Mouse (Mus musculus) MEL (cell line): ENCODE data around the gene Cyb5r2. TPM values are rescaled to one million over a fixed set of nuclear protein-coding genes. Genes with fewer than 3 reads are reported as not detected.

Source experiments
- DNase-seq: peaks from one replicate; pipeline ENCODE4 v3.0.0; 2011; ENCODE audit warnings: low read depth, low spot score
- H3K27ac ChIP-seq: 2 replicates; pipeline ENCODE4 v1.5.1; 2012; ENCODE audit warnings: low read depth, mild to moderate bottlenecking, control low read depth, low read length, moderate library complexity; ENCODE audit not compliant: control insufficient read depth
- H3K27me3 ChIP-seq, 2 experiments: fragments of 150-350 bp in 1 of 2; sonication (generic) in 1 of 2; 2 replicates each; pipeline ENCODE4 v1.6.1; 2012; ENCODE audit warnings: low read length in 2 of 2, mild to moderate bottlenecking in 2 of 2, improper control_type of control experiment in 1 of 2, moderate library complexity in 1 of 2; ENCODE audit not compliant: insufficient read depth in 2 of 2, control insufficient read depth in 1 of 2
- H3K36me3 ChIP-seq, 2 experiments: 2 replicates each; pipeline ENCODE4 v1.6.1; 2012 to 2014; ENCODE audit warnings: low read length in 2 of 2, improper control_type of control experiment in 1 of 2, inconsistent platforms in 1 of 2, mild to moderate bottlenecking in 1 of 2; ENCODE audit not compliant: insufficient read depth in 2 of 2, control insufficient read depth in 1 of 2
- H3K4me1 ChIP-seq, 2 experiments: fragments of 150-350 bp in 1 of 2; sonication (generic) in 1 of 2; 2 replicates each; pipeline ENCODE4 v1.6.1; 2012; ENCODE audit warnings: low read length in 2 of 2, improper control_type of control experiment in 1 of 2, mild to moderate bottlenecking in 1 of 2; ENCODE audit not compliant: insufficient read depth in 2 of 2, control insufficient read depth in 1 of 2
- H3K4me3 ChIP-seq, 2 experiments: fragments of 150-350 bp in 1 of 2; sonication (generic) in 1 of 2; 2 replicates each; pipeline ENCODE4 v1.5.1; 2012; ENCODE audit warnings: low read depth in 2 of 2, low read length in 2 of 2, mild to moderate bottlenecking in 2 of 2, moderate library complexity in 2 of 2, control low read depth in 1 of 2, improper control_type of control experiment in 1 of 2; ENCODE audit not compliant: control insufficient read depth in 1 of 2, insufficient read depth in 1 of 2
- H3K79me2 ChIP-seq: 2 replicates; pipeline ENCODE4 v1.6.1; 2012; ENCODE audit warnings: mild to moderate bottlenecking, low read length, moderate library complexity; ENCODE audit not compliant: control insufficient read depth, poor library complexity, insufficient read depth
- H3K9ac ChIP-seq: 2 replicates; pipeline ENCODE4 v1.6.1; 2012; ENCODE audit warnings: low read depth, mild to moderate bottlenecking, control low read depth, low read length, moderate library complexity; ENCODE audit not compliant: control insufficient read depth, poor library complexity, severe bottlenecking
- H3K9me3 ChIP-seq: fragments of 150-350 bp; sonication (generic); replicated peaks from 2 replicates; pipeline ENCODE4 v1.6.1; 2012; ENCODE audit warnings: mild to moderate bottlenecking, low read length, improper control_type of control experiment, moderate library complexity; ENCODE audit not compliant: insufficient read depth
- E2F4 ChIP-seq: IDR thresholded peaks from 2 replicates; pipeline ENCODE4 v1.6.1; 2011; ENCODE audit warnings: low read depth, low read length, improper control_type of control experiment, borderline replicate concordance
- ELF1 ChIP-seq: IDR thresholded peaks from 2 replicates; pipeline ENCODE4 v1.6.1; 2014; ENCODE audit warnings: low read depth, mild to moderate bottlenecking, inconsistent platforms, low read length, improper control_type of control experiment, moderate library complexity
- GATA1 ChIP-seq: IDR thresholded peaks from 2 replicates; pipeline ENCODE4 v1.6.1; 2011; ENCODE audit warnings: low read depth, low read length, improper control_type of control experiment
- HCFC1 ChIP-seq: IDR thresholded peaks from 2 replicates; pipeline ENCODE4 v1.6.1; 2012; ENCODE audit warnings: low read depth, mild to moderate bottlenecking, inconsistent platforms, low read length, improper control_type of control experiment, moderate library complexity
- MAZ ChIP-seq: IDR thresholded peaks from 2 replicates; pipeline ENCODE4 v1.6.1; 2012; ENCODE audit warnings: low read depth, mild to moderate bottlenecking, inconsistent platforms, low read length, improper control_type of control experiment
- MEF2A ChIP-seq: IDR thresholded peaks from 2 replicates; pipeline ENCODE4 v1.6.1; 2014; ENCODE audit warnings: low read depth, mild to moderate bottlenecking, inconsistent platforms, low read length, improper control_type of control experiment; ENCODE audit not compliant: poor library complexity, insufficient replicate concordance, severe bottlenecking; ENCODE audit errors: extremely low read depth
- NELFE ChIP-seq: IDR thresholded peaks from 2 replicates; pipeline ENCODE4 v1.6.1; 2011; ENCODE audit warnings: low read depth, low read length, improper control_type of control experiment
- NRF1 ChIP-seq: IDR thresholded peaks from 2 replicates; pipeline ENCODE4 v1.6.1; 2014; ENCODE audit warnings: low read depth, mild to moderate bottlenecking, inconsistent platforms, low read length, improper control_type of control experiment, moderate library complexity; ENCODE audit not compliant: poor library complexity, insufficient read depth, severe bottlenecking
- RAD21 ChIP-seq: IDR thresholded peaks from 2 replicates; pipeline ENCODE4 v1.6.1; 2011; ENCODE audit warnings: mild to moderate bottlenecking, low read depth, low read length, improper control_type of control experiment
- RCOR1 ChIP-seq: IDR thresholded peaks from 2 replicates; pipeline ENCODE4 v1.6.1; 2012; ENCODE audit warnings: low read depth, mild to moderate bottlenecking, inconsistent platforms, low read length, improper control_type of control experiment
- TBP ChIP-seq: IDR thresholded peaks from 2 replicates; pipeline ENCODE4 v1.8.0; 2011; ENCODE audit warnings: low read depth, low read length, improper control_type of control experiment
- USF1 ChIP-seq: IDR thresholded peaks from 2 replicates; pipeline ENCODE4 v1.6.1; 2014; ENCODE audit warnings: low read depth, mild to moderate bottlenecking, inconsistent platforms, low read length, improper control_type of control experiment, moderate library complexity
- polyA plus RNA-seq, 2 experiments: library from polyadenylated mRNA; stranded (reverse) in 1 of 2; unstranded in 1 of 2; fragments of >175 nt in 1 of 2; fragments of >200 nt in 1 of 2; gene quantifications; 2 replicates each; pipeline versions ENCODE4 v1.2.1 to v1.2.4; 2012; ENCODE audit warnings: low replicate concordance in 2 of 2, low read depth in 1 of 2; ENCODE audit not compliant: insufficient read length in 2 of 2, insufficient read depth in 1 of 2, missing spikeins in 1 of 2
- total RNA-seq: library from RNA; depleted of rRNA; stranded (reverse); fragments of 300-350 nt; gene quantifications from 2 replicates; pipeline ENCODE4 v1.2.3, GENCODE M21; 2012

The Cyb5r2 gene
- total and polyA plus RNA-seq, 3 experiments: not detected

- H3K9me3 ChIP-seq: no peaks in the 10 kb centered on the region
- TF ChIP-seq MAZ: no peak
- TF ChIP-seq TBP: no peak
- no peak for TF ChIP-seq USF1
- TF ChIP-seq, all 39 proteins: peak for 0
- no peak overlapping the region for H3K27ac ChIP-seq
- no peak overlapping the region for H3K4me3 ChIP-seq
- DNase-seq: no peak
- H3K79me2 ChIP-seq: no peaks in the 10 kb centered on the region
- no peak overlapping the region for H3K9ac ChIP-seq
- no peaks in the 10 kb centered on the region for H3K36me3 ChIP-seq
- no peaks in the 10 kb centered on the region for H3K4me1 ChIP-seq
- no peaks in the 10 kb centered on the region for H3K27me3 ChIP-seq
Observed at GRCm38 (mm10) chr7:107744454-107744853, 13.4 kb downstream of the Cyb5r2 start.

GRCm38 (mm10) chr7:107742963-107743465 lies 14.8 kb downstream of the Cyb5r2 start:
- no peak for DNase-seq
- no peaks in the 10 kb centered on the region for H3K9me3 ChIP-seq
- no peaks in the 10 kb centered on the region for H3K4me1 ChIP-seq
- no peaks in the 10 kb centered on the region for H3K27me3 ChIP-seq
- no peaks in the 10 kb centered on the region for H3K79me2 ChIP-seq
- no peak overlapping the region for H3K27ac ChIP-seq
- no peak overlapping the region for H3K9ac ChIP-seq
- TF ChIP-seq HCFC1 (no peak), USF1 (no peak), ELF1 (no peak), RCOR1 (no peak), NELFE (no peak)
- H3K4me3 ChIP-seq: no peak overlapping the region
- no peaks in the 10 kb centered on the region for H3K36me3 ChIP-seq

- no peak for DNase-seq
- H3K79me2 ChIP-seq: no peaks in the 10 kb centered on the region
- no peak overlapping the region for H3K4me3 ChIP-seq
- H3K27me3 ChIP-seq: no peaks in the 10 kb centered on the region
- H3K9me3 ChIP-seq: no peaks in the 10 kb centered on the region
- H3K9ac ChIP-seq: no peak overlapping the region
- H3K36me3 ChIP-seq: no peaks in the 10 kb centered on the region
- H3K4me1 ChIP-seq: no peaks in the 10 kb centered on the region
- no peak for TF ChIP-seq MEF2A
- no peak for TF ChIP-seq NRF1
- no peak for TF ChIP-seq GATA1
- TF ChIP-seq E2F4: no peak
- TF ChIP-seq RAD21: no peak
- H3K27ac ChIP-seq: no peak overlapping the region
Observed at GRCm38 (mm10) chr7:107738726-107739125, 19.1 kb downstream of the Cyb5r2 start.
